Mouse (Mus musculus) heart, adult 2 months (tissue): ENCODE results near the gene Batf2. TPM values are rescaled to one million over a fixed set of nuclear protein-coding genes. Genes with fewer than 3 reads are reported as not detected.

Experiments
- DNase-seq, 2 experiments: peaks; one replicate each; pipeline ENCODE4 v3.0.0; 2021
- H3K27ac ChIP-seq: fragments of 200-600 bp; 2 replicates; pipeline ENCODE4 v1.8.1; 2022
- H3K27me3 ChIP-seq: fragments of 200-500 bp; 2 replicates; pipeline ENCODE4 v1.6.1; 2012; ENCODE audit warnings: mild to moderate bottlenecking, low read length, inconsistent platforms, mixed read lengths; ENCODE audit not compliant: control insufficient read depth, insufficient read depth
- H3K36me3 ChIP-seq: fragments of 200-500 bp; 2 replicates; pipeline ENCODE4 v1.6.1; 2012; ENCODE audit warnings: low read length, inconsistent platforms; ENCODE audit not compliant: control insufficient read depth, insufficient read depth
- H3K4me1 ChIP-seq: fragments of 200-500 bp; 2 replicates; pipeline ENCODE4 v1.6.1; 2011; ENCODE audit warnings: low read length; ENCODE audit not compliant: control insufficient read depth, insufficient read depth
- H3K4me3 ChIP-seq: fragments of 200-600 bp; 2 replicates; pipeline ENCODE4 v1.8.1; 2022
- H3K79me2 ChIP-seq: fragments of 200-500 bp; replicated peaks from 2 replicates; pipeline ENCODE4 v1.6.1; 2012; ENCODE audit warnings: mild to moderate bottlenecking, inconsistent platforms, low read length, moderate library complexity, mixed read lengths; ENCODE audit not compliant: control insufficient read depth, insufficient read depth
- H3K9ac ChIP-seq: fragments of 200-500 bp; 2 replicates; pipeline ENCODE4 v1.6.1; 2012; ENCODE audit warnings: low read depth, mild to moderate bottlenecking, control low read depth, inconsistent platforms, low read length, mixed read lengths
- CTCF ChIP-seq: fragments of 200-600 bp; IDR thresholded peaks from 2 replicates; pipeline ENCODE4 v1.8.1; 2022; ENCODE audit warnings: antibody characterized with exemption, mild to moderate bottlenecking, moderate library complexity
- EP300 ChIP-seq: fragments of 200-500 bp; IDR thresholded peaks from 2 replicates; pipeline ENCODE4 v1.6.1; 2011; ENCODE audit warnings: low read depth, low read length, control low read depth; ENCODE audit not compliant: insufficient read depth
- POLR2A ChIP-seq: fragments of 200-500 bp; IDR thresholded peaks from 2 replicates; pipeline ENCODE4 v1.6.1; 2011; ENCODE audit warnings: mild to moderate bottlenecking, low read depth, low read length, control low read depth; ENCODE audit not compliant: insufficient read depth
- WGBS: fragments of 180-500 bp; shearing (Covaris S2); methylation state at CpG from one replicate; pipeline ENCODE4 v1.1.7; 2018; 5-methylcytosine and 5-hydroxymethylcytosine counted together
- intact Hi-C: fragments of 180-260 bp; cut with DNase I; formaldehyde crosslinking; loops from one replicate; pipeline ENCODE4 v1.15.1; 2025
- polyA plus RNA-seq: library from polyadenylated mRNA; depleted of rRNA; stranded (reverse); fragments of >200 nt; gene quantifications from 2 replicates; pipeline ENCODE4 v1.2.3, GENCODE M21; 2012
- total RNA-seq, 2 experiments: library from RNA; stranded (reverse); gene quantifications; 2 replicates each; pipeline ENCODE4 v1.2.3; 2021

The Batf2 gene
- total and polyA plus RNA-seq, 3 experiments: 0.98 to 3.2 (median 1.6) TPM

DNA sequence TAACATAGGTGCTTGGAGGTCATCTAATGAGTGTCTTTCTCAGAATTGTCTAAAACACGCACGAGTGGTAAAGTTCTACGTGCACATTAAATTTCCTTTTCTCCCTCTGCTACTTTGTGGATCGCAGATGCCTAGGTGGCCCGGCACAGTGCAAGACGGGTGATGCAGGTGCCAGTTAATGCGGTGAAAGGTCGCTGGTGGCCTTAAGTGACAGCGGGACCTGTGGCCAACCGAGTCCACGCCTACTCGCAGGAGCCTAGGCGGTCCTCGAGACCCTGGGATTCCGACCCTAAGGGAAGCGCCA is 457 bp upstream of the Batf2 start:
- Histone ChIP-seq H3K4me3 (peak overlapping the region; percentile 94), H3K27ac (peak overlapping the region; percentile 97), H3K4me1 (peaks cover 1% of the 10 kb centered on the region; the same call in 1 of the 2 replicates), H3K9ac (peak overlapping the region; percentile 90), H3K79me2 (no peaks in the 10 kb centered on the region), H3K27me3 (no peaks in the 10 kb centered on the region), H3K36me3 (no peaks in the 10 kb centered on the region)
- TF ChIP-seq POLR2A: no peak
- TF ChIP-seq EP300: no peak
- TF ChIP-seq CTCF: no peak
- DNase-seq: no peak
- WGBS: 3% methylated on average over 16 of the region's 16 CpGs
- intact Hi-C loops: loop anchor here (1.0 to 2.0 kb wide), 2 partner anchors 12 to 96 kb away; partner anchors contain the start of gene Snx15

DNA sequence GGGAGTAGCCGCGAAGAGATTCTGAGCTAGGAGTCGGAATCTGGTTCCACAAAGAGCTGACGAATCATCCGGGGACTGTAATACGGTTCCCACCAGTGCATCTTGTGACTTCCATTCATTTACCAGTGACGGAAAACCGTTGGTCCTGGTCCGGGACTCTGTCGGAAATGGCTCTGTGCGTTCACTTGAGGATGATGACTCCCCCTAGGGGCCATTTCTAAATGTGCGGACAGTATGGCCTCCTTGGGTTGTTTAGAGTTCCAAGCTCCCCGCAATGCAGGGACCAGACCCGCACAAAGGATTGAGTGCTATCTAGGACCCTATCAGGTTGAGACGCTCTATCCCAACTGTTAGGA is 589 bp downstream of the Batf2 start, which contains the start of gene Arl2:
Gene Arl2, minus strand, starts transcription at position 155 of the 356 bp plus-strand sequence.
- peak in 1 of 2 experiments; percentile 79 for DNase-seq
- Histone ChIP-seq H3K36me3 (no peaks in the 10 kb centered on the region), H3K4me1 (peaks cover 1% of the 10 kb centered on the region; the same call in 1 of the 2 replicates), H3K79me2 (no peaks in the 10 kb centered on the region), H3K27me3 (no peaks in the 10 kb centered on the region), H3K27ac (peak within 1 kb of the TSS; percentile 97), H3K9ac (peak within 1 kb of the TSS; percentile 90), H3K4me3 (peak within 1 kb of the TSS; percentile 94)
- WGBS: 1% methylated on average over 15 of the region's 15 CpGs
- intact Hi-C loops: loop anchor here (2.0 kb wide), 1 partner anchor 95 kb away; no protein-coding TSS in a partner anchor
- TF ChIP-seq POLR2A (no peak), CTCF (peak; percentile 67)

DNA sequence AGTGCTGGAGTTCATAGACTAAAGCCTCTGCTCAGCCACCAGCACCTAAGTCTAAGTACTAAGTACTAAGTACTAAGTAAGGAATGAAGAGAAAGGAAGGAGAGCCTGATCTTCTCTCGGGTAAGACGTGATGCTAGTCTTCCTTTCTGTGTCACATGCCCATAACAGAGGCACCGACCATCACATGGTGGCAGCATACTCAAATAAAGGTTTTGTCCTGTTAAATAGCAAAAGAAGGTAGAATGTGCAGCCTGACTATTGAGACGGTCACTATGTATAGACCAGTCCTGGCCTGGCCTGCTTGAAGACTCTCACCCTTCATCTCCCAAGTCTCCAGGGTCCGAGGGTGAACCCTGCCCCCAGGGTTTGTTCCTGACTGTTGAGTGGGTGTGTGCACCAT is 4.1 kb downstream of the Batf2 start:
- no peak overlapping the region for H3K27ac ChIP-seq
- H3K27me3 ChIP-seq: no peaks in the 10 kb centered on the region
- no peak overlapping the region for H3K9ac ChIP-seq
- H3K4me3 ChIP-seq: no peak overlapping the region
- H3K36me3 ChIP-seq: no peaks in the 10 kb centered on the region
- intact Hi-C loops: no loop called here
- WGBS: 61% methylated on average over 5 of the region's 5 CpGs
- no peak for TF ChIP-seq POLR2A
- no peak for TF ChIP-seq CTCF
- no peak for TF ChIP-seq EP300
- peaks cover 1% of the 10 kb centered on the region; the same call in 1 of the 2 replicates for H3K4me1 ChIP-seq
- DNase-seq: no peak
- H3K79me2 ChIP-seq: no peaks in the 10 kb centered on the region

DNA sequence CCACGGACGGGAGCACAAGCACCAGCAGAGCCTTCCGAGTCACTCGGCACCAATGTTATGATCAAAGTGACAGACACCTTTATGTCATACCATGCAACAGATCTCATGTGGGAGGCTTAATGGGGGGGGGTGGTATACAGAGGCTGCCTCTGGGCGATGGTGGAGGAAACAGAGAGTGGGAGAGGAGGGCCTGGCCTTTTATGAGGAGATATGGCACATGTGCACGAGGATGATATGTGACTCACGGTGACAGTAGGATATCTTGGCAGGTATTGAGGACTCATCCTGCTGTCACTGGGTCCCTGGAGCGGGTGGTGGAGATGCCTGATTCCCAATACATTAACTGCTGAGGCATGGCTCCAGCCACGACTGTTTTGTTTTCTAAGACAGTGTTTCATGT is 14.4 kb downstream of the Batf2 start:
- intact Hi-C loops: no loop called here
- no peaks in the 10 kb centered on the region for H3K36me3 ChIP-seq
- no peaks in the 10 kb centered on the region for H3K4me1 ChIP-seq
- no peak for TF ChIP-seq EP300
- TF ChIP-seq CTCF: no peak
- TF ChIP-seq POLR2A: no peak
- no peak for DNase-seq
- no peaks in the 10 kb centered on the region for H3K79me2 ChIP-seq
- H3K27me3 ChIP-seq: no peaks in the 10 kb centered on the region
- no peak overlapping the region for H3K27ac ChIP-seq
- no peak overlapping the region for H3K9ac ChIP-seq
- H3K4me3 ChIP-seq: no peak overlapping the region
- WGBS: 79% methylated on average over 9 of the region's 9 CpGs

DNA sequence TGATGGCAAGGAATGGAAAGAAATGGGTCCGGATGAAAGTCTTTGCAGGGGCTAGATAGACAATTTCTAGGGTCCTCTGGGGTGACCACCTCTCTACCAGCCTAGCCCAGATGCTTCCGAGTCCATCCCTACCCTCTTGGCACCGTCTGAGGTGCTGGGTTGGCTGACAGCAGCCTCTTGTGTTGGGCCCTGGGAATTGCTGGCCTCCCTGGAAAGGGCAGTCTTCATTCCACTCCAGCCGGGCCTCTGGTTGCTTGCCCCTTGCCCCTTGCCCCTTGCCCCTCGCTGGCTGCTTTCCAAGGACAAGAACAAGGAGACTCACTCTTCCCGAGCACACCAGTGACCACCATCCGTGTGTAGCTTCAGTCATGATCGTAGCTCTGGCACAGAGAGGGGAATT is 15.6 kb downstream of the Batf2 start:
- Histone ChIP-seq H3K4me3 (no peak overlapping the region), H3K9ac (no peak overlapping the region), H3K27ac (no peak overlapping the region), H3K4me1 (no peaks in the 10 kb centered on the region), H3K79me2 (no peaks in the 10 kb centered on the region), H3K27me3 (no peaks in the 10 kb centered on the region), H3K36me3 (no peaks in the 10 kb centered on the region)
- intact Hi-C loops: no loop called here
- 60% methylated on average over 8 of the region's 8 CpGs for WGBS
- TF ChIP-seq EP300 (no peak), POLR2A (no peak), CTCF (no peak)
- no peak for DNase-seq

DNA sequence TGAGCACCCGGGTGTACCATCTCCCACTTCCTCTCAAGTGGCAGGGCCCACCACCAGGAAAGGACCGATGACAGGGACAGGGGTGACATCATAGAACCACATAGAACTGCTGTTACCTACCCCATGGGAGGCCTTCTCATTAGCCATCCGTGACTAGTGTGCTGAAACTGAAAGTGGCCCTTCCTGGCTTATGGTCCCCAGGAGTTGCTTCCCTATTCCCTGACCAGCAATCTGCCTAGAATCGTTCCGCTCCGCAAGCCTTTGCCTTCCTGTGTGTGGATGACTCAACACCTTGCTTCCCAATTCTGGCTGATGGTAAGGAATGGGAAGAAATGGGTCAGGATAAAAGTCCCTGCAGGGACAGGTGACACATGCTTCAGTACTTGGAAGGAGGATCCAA is 16.4 kb downstream of the Batf2 start:
- H3K36me3 ChIP-seq: no peaks in the 10 kb centered on the region
- TF ChIP-seq POLR2A (no peak), EP300 (no peak), CTCF (no peak)
- DNase-seq: no peak
- no peaks in the 10 kb centered on the region for H3K79me2 ChIP-seq
- H3K27ac ChIP-seq: no peak overlapping the region
- intact Hi-C loops: no loop called here
- H3K27me3 ChIP-seq: no peaks in the 10 kb centered on the region
- no peak overlapping the region for H3K4me3 ChIP-seq
- H3K9ac ChIP-seq: no peak overlapping the region
- no peaks in the 10 kb centered on the region for H3K4me1 ChIP-seq
- WGBS: 39% methylated on average over 6 of the region's 6 CpGs
